Mouse (Mus musculus) layer of hippocampus, postnatal 25 days (tissue): ENCODE data around the gene Tff2. TPM values are rescaled to one million over a fixed set of nuclear protein-coding genes. Genes with fewer than 3 reads are reported as not detected.
A peak's percentile ranks its signal among the peaks of the same experiment; 100 is the strongest.

Experiments used
- DNase-seq, 2 experiments: peaks; one replicate each; pipeline ENCODE4 v3.0.0; 2022; ENCODE audit warnings: mixed read lengths in 2 of 2, low spot score in 1 of 2; ENCODE audit errors: extremely low spot score in 1 of 2
- total RNA-seq, 2 experiments: library from RNA; stranded (reverse); gene quantifications; 2 replicates each; pipeline ENCODE4 v1.2.3; 2021

Gene Tff2
- total RNA-seq, 2 experiments from 2014 or later, result not detected

GRCm38 (mm10) chr17:31138398-31138797 is 5.7 kb downstream of the Tff2 start:
- peak in 1 of 2 experiments; percentile 38 for DNase-seq

- no peak for DNase-seq
Measured at GRCm38 (mm10) chr17:31136821-31137220, 7.3 kb downstream of the Tff2 start.

GRCm38 (mm10) chr17:31136291-31136690 is 7.8 kb downstream of the Tff2 start:
- DNase-seq, result no peak

- DNase-seq, result no peak
Measured at GRCm38 (mm10) chr17:31134913-31135312, 9.2 kb downstream of the Tff2 start.

GRCm38 (mm10) chr17:31133776-31134175 is 10.3 kb downstream of the Tff2 start:
- no peak for DNase-seq

GRCm38 (mm10) chr17:31131269-31131821 is 12.7 kb downstream of the Tff2 start:
- no peak for DNase-seq

GRCm38 (mm10) chr17:31129452-31129851 is 14.6 kb downstream of the Tff2 start, which contains the start of gene Tff3:
TSS of gene Tff3 (minus strand) at chr17:31129646.
- no peak for DNase-seq

GRCm38 (mm10) chr17:31128708-31129318 is 15.3 kb downstream of the Tff2 start:
- DNase-seq, result no peak

- no peak for DNase-seq
Measured at GRCm38 (mm10) chr17:31125548-31126266, 18.4 kb downstream of the Tff2 start.

GRCm38 (mm10) chr17:31121975-31122374 is 22.1 kb downstream of the Tff2 start:
- peak; percentile 49 to 70 for DNase-seq

- peak; percentile 74 to 94 for DNase-seq
Measured at GRCm38 (mm10) chr17:31119429-31119828, 24.7 kb downstream of the Tff2 start.

- no peak for DNase-seq
Measured at GRCm38 (mm10) chr17:31117946-31118345, 26.1 kb downstream of the Tff2 start.

- DNase-seq, result no peak
Measured at GRCm38 (mm10) chr17:31116063-31116462, 28.0 kb downstream of the Tff2 start.

GRCm38 (mm10) chr17:31113191-31113856 is 30.8 kb downstream of the Tff2 start:
- no peak for DNase-seq

GRCm38 (mm10) chr17:31108388-31108787 is 35.7 kb downstream of the Tff2 start:
- no peak for DNase-seq

- DNase-seq, result no peak
Measured at GRCm38 (mm10) chr17:31103823-31104222, 40.3 kb downstream of the Tff2 start.

- DNase-seq, result no peak
Measured at GRCm38 (mm10) chr17:31103007-31103570, 41.0 kb downstream of the Tff2 start.

GRCm38 (mm10) chr17:31098788-31099187 is 45.3 kb downstream of the Tff2 start:
- no peak for DNase-seq

GRCm38 (mm10) chr17:31096893-31097292 is 47.2 kb downstream of the Tff2 start:
- no peak for DNase-seq

- no peak for DNase-seq
Measured at GRCm38 (mm10) chr17:31095570-31095969, 48.5 kb downstream of the Tff2 start.

GRCm38 (mm10) chr17:31094781-31095180 is 49.3 kb downstream of the Tff2 start:
- DNase-seq, result no peak
